Mouse (Mus musculus) megakaryocyte, embryonic 14.5 days (primary cell): ENCODE measurements around the gene Tagap.
"Not testable (repeated sequence)": the region's sequence is repeated elsewhere in the genome, so short reads cannot be mapped to it uniquely, and the experiment has no call there.

Experiments used
- FLI1 ChIP-seq: IDR thresholded peaks from 2 replicates; pipeline ENCODE4 v1.6.1; 2012; ENCODE audit warnings: low read length, inconsistent platforms, mixed read lengths
- GATA1 ChIP-seq: IDR thresholded peaks from 3 replicates; pipeline ENCODE4 v1.6.1; 2012; ENCODE audit warnings: mixed read lengths, low read length, inconsistent platforms, borderline replicate concordance

- TF ChIP-seq GATA1, FLI1: not testable (repeated sequence)
Measured at GRCm38 (mm10) chr17:7946053-7946627, 20.3 kb downstream of the Tagap start.
